Mouse (Mus musculus) liver, adult (tissue): ENCODE data around the gene Maml1.

Experiments used
- GATA4 ChIP-seq: IDR thresholded peaks from 2 replicates; pipeline ENCODE4 v1.6.1; 2014; ENCODE audit warnings: mild to moderate bottlenecking, low read length; ENCODE audit not compliant: insufficient replicate concordance

Maml1 gene

DNA sequence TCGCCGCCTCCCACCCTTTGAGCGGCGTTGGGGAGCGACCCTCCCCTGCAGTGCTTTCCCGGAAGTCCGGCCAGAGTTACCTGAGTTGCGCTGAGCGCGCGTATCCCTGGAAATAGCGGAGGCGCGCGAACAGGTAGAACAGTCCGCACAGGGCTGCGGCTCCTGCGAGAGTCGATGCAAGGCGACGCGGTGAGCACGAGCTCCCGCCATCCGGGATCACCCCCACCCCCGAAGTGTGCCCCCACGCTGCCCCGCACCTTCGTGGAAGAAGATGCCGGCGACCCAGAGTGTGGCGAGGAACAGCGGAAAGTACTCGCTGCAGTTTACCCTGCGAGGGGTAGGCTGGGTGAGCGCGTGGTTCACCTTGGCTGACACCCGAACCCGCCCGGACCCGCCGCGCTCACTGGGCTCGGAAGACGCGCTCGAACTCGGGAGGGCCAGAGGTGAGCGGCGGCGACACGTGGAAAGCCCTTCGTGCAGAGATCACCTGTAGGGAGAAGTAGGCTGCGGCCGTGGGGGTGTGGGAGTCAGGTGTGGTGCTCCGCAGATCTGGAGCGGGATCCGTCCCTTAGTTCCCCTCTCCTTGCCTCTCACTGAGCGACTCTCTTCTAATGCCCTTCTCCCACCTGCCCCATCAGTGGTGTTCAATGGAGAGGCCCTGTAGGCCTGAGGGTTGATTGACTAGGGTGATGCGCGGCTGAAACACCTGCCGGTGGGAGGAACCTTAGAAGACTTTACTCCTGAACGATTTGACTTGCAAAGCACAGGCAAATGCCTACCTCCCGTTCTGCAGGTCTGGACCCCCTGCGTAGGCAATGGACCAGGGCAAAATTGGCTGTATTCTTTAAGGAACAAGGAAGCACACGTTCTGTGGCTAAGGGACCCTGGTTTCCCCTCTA lies 54.9 kb downstream of the Maml1 start:
- no peak for TF ChIP-seq GATA4

DNA sequence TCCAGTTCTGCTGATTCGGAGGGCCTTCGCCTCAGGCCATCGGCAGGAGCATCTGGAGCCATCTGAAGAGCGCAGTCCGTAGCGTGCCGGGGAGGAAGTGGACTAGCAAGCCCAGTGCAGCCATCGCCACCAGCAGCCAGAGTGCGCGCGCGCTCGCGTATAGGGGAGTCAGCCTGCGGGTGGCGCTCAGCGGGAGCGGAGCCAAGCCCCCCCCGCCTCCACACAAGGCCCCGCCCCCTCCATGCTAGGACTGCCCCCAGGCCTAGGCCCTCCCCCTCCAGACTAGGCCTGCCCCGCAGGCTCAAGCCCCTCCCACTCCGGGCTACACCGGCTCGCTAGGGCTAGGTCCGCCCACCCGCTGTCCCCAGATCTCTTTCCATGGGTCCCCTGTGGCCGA lies 55.6 kb downstream of the Maml1 start:
- TF ChIP-seq GATA4, result no peak

DNA sequence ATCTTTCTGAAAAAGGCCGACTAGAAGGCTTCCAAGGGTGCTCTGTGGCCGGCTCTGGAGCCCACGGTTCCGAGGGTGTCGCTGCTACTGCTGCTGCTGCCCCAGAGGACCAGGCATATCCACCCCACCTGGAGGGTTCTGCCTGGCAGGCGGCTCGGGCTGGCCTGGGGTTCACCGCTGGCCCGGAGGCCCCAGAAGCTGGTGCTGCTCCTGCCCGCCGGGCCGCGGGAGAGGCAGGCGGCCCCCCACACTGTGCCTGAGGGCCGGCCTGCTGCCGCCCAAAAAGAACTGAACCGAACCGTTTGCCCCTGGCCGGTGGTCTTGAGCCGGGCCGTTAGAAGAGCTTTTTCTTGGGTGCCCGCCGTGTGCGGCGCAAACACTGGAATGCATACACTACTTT lies 57.5 kb downstream of the Maml1 start:
- no peak for TF ChIP-seq GATA4

DNA sequence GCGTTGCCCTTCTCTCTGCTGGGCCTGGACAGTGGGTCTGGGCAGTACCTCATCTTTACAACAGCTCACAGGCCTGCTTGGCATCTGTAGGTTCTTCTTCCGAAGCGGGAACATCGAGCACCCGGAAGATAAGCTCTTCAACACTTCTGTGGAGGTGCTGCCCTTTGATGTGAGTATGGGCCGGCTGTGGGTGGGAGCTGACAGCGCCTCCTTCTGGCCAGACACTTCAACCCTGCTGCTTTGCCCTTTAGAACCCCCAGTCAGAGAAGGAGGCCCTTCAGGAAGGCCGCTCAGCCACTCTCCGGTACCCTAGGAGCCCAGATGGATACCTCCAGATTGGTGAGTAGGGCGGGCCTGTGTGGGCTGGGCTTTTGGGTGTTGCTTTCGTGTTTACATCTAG lies 58.1 kb downstream of the Maml1 start:
- no peak for TF ChIP-seq GATA4

DNA sequence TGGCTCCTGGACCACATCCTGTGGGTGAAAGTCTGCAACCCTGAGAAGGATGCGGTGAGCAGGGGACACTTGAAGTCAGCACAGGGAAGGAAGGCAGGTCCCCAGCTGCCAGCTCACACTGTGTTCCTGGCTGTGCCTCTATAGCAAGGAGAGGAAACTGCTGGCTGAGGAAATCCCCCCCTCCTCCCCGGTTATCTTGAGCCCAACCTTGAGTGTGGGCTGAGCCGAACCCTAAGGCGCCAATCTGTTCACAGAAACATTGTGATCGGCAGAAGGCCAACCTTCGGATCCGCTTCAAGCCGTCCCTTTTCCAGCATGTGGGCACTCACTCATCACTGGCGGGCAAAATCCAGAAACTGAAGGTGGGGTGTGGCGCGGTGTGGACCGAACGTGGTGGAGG lies 59.1 kb downstream of the Maml1 start:
- no peak for TF ChIP-seq GATA4

DNA sequence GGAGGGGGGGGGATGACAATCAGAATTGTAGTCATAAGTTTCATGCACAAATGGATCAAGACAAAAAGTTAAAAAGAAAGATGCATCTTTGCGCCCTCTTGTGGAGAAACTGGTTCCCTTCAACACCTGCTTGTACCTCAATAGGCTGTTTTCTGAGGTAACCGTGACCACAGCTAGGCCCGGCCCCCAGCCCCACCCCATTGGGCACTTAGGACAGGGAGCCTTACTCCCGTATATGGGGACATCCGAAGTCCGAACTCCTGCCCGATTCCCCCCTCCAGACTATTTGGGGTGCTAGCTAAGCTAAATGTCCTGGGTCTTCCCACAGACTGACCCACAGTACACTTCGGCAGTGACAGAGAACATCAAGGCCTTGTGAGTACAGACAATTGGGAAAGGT lies 60.7 kb downstream of the Maml1 start:
- no peak for TF ChIP-seq GATA4

DNA sequence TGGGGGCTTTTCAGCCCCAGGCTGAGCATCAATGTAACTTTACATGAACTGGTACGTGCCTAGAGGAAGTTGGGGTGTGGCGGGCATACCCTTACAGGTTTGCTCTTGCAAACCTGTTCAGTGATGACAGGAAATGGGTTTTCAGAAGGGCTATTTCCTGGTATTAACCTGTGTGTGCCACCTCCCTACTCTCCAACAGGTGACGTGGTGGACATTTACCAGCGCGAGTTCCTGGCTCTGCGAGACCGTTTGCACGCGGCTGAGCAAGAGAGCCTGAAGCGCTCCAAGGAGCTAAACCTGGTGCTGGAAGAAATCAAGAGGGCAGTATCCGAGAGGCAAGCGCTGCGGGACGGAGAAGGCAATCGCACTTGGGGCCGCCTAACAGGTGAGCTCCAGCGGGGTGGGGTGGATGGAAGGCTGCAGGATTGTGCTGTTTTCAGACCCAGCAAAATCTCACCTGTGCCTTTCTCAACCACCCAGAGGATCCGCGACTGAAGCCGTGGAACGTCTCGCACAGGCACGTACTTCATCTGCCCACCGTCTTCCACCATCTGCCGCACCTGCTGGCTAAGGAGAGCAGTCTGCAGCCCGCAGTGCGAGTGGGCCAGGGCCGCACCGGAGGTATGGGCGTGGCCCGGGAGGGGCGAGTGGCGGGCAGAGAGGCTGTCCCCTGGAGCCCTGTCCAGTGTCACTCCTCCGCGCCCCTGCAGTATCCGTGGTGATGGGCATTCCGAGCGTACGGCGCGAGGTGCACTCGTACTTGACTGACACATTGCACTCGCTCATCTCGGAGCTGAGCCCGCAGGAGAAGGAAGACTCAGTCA lies 61.4 kb downstream of the Maml1 start:
- TF ChIP-seq GATA4, result no peak

DNA sequence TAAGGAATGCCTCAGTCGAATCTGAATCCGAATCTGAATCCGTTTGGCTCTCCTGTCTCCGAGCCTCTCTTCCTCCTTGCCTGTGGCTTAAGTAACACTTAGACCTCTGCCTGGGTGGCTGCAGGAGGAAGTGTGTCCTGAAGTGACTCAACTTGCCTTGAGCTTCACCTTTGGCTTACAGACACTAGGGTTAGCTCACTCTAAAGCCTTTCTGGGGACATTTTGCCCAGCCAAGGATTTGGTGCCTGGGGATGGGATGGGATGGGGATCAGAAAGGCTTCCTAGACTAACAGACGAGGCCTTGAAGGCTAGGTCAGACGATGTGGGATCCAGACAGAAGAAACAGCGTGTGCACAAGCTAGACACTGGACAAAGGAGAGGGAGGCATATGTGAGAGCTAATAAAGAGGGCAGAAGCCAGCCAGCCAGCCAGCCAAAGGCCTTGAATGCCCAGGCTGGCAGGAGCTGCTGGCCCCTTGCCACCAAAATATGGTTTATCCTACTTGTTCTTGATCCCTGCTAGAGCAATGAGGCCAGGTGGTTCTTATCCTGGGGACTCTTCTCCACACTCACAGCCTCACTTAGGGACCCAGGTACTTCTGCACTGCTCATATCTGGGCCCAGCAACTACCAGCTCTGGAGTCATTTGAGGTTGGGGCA lies 62.7 kb downstream of the Maml1 start:
- TF ChIP-seq GATA4, result no peak

DNA sequence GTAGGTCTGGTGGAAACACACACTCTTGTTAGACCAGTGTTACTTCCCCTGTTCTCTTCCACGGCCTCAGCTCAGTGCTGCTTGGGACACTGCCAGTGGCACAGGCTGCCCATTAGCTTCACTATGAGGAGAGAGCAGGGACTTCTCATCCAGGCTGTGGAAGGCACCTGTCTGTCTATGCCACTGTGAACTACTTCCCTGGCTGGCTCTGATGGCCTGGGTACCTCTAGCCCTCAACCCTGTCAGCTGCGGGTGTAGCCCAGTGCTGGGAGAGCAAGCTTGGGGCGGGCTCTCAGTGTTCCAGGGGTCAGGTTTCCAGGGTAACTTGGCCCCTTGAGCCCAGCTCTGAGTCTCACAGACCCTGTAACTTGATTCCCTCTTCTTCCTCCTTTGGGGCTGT lies 63.3 kb downstream of the Maml1 start:
- TF ChIP-seq GATA4, result no peak

DNA sequence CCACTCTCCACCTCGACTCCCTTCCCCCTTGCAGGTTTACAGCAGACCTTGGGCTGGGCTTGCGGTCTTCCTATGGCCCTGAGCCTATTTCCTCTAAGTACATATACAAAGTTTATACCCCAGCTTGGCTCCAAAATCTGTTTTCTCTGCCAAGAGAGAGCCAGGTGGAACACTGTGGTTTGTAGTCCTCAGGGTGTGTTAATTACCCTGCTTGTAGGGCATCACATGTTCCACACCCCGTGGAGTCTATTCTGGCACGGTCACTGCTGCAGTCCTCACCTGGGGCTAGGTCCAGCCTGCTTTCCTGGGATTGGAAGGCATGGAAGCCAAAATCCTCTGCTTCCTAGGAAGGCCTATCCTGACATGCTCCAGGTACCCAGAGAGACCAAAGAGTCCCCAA lies 64.4 kb downstream of the Maml1 start:
- TF ChIP-seq GATA4, result no peak

DNA sequence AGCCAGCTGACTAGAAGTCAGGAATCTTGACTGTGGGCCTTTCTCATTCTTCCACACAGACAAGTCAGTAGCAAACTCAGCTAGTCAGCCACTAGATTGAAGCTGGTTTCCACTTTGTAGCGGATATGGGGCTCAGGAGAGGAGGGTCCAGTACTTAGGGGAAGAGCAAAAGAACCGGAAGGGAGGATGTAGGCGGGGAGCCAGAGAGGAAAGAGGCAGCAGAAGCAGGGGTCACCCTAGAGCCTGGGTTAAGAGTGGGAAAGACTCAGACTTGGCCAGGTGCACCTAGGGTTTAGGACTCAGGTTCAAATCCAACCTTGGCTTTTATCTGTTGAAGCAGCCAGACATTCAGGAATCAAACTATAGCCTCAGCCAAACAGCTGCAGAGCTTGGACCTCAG lies 64.9 kb downstream of the Maml1 start:
- TF ChIP-seq GATA4, result no peak

DNA sequence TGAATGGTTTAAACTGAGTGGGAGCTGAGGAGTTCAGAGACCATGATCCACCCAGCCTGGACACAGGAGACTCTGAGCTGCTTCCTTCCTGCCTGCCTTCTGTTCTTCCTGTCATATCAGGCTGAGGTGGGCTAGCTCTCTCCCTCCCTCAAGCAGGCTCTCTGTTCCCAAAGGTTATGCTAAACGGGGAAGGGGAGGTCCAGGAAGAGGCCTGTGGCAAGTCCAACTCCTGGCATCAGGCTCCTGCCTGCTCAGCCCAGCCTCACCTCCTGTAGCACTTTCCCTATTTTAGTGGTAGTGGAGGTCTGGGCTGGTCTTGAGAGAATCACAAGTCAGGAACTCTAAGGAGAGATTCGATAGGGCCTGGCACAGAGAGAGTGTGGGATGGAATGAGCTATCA lies 65.7 kb downstream of the Maml1 start:
- TF ChIP-seq GATA4, result no peak; the same call in 1 of the 2 replicates

DNA sequence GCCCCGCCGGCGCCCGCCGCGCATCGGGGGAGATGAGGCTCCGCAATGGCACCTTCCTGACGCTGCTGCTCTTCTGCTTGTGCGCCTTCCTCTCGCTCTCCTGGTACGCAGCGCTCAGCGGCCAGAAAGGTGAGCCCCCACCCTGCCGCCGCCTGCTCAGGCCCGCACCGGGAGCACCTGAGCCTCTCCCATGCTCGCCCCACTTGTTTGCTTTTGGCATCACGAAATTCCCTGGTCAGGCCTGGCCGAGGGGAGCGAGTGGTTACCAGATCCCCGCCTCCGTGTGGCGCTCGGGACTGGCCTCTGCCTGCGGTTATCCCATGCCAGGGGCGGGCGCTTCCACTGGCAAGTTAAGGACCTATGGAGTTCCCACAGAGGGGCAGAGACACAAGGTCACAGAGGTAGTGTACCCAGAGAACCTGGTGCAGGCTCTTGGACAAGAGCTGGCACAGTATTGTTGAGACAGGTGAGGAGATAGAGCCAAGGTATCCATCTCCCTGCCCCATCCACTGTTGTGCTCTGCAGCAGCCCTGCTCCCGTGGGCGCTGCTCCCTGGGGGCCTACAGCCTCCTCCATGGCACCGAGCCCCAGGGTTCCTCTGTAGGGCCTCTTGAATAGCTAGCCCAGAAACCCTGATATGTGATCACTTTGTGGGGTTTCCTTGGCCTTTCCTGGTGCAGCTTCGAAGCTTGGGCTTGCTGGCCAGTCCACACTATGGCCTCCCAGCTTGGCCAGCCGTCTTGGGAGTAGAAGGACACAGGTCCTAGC lies 66.3 kb downstream of the Maml1 start:
- no peak for TF ChIP-seq GATA4

DNA sequence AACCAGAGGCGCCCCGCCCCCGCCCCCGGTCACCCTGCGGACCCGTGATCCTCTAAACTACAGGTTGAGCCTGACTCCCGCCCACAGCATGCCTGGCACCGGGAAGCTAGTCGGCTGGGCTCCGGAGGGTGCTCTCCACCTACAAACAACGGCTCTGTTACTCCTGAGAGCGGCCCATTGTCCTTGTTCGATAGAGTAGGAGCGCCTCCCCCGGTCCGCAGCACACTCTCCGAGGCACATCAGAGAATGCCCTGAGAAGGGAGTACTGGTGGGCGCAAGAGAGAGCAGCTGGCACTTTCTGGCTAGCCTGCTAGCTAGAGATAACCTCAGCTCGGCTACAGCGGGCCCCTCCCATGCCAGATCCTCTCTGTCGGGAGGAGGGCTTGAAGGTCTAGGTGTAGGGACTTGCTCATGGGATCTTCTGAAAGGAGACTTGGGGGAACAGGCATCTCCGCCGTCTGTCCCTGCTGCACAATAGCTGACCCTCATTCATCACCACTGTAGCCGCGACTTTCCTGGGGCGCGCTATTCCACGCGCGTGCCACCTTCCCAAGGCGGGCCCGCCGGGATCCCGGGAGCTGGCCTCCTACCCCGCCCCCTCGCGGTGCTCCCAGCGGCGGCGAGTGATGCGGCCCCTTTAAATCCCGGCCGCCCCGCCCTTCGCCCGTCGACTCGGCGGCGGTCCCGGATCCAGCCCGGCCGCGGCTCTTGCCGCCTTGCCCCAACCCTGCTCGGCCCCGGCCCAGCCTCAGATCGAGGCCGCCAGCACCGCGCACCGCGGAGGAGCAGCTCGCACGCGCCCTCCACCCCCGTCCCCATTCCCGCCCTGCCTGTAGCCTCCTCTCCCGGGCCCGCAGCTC lies 67.2 kb downstream of the Maml1 start:
- TF ChIP-seq GATA4, result no peak; the same call in 1 of the 2 replicates
